Mouse (Mus musculus) ES-Bruce4 (cell line): Measurements from ENCODE around the gene Clic4.

Source experiments
- CTCF ChIP-seq: IDR thresholded peaks from one replicate; pipeline ENCODE4 v1.8.1; 2011; ENCODE audit warnings: low read depth, low read length
- POLR2A ChIP-seq: IDR thresholded peaks from one replicate; pipeline ENCODE4 v1.8.1; 2011; ENCODE audit warnings: low read length; ENCODE audit not compliant: insufficient read depth

DNA sequence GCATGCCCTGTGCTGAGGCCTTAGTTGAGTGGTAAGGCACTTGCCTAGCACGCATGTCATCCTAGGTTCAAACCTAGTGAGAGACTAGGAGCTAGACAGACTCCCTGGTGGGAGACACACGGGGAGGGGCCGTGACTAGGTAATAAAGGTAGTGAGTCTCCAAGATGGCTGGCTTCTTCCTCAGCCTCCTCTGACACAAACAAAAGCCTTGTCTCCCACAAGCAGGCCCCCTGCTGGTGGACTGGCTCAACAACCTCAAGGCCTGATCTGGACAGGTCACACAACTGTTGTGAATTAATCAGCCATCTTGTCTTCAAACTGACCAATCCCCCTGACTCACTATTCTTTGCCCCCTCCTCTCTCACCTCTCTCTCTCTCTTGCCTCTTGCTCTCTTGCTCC lies 28.3 kb downstream of the Clic4 start:
- TF ChIP-seq CTCF = peak; percentile 68
- no peak for TF ChIP-seq POLR2A
